Mouse (Mus musculus) limb, embryonic 12.5 days (tissue): ENCODE results near the gene Lpcat4. TPM values are rescaled to one million over a fixed set of nuclear protein-coding genes. Genes with fewer than 3 reads are reported as not detected.

ENCODE experiments used
- ATAC-seq: fragments of 200-750 bp; cut with Nextera tagmentation; 2 replicates; pipeline ENCODE4 v1.8.0; 2017; ENCODE audit warnings: low read depth, moderate TSS enrichment; ENCODE audit not compliant: insufficient number of reproducible peaks, insufficient read depth, low FRiP score, low TSS enrichment
- H3K27ac ChIP-seq: fragments of 300-500 bp; sonication (generic); 2 replicates; pipeline ENCODE4 v1.5.1; 2016; ENCODE audit warnings: mild to moderate bottlenecking, moderate library complexity
- H3K27me3 ChIP-seq: fragments of 300-500 bp; sonication (generic); 2 replicates; pipeline ENCODE4 v1.6.1; 2016; ENCODE audit warnings: mild to moderate bottlenecking, moderate library complexity
- H3K36me3 ChIP-seq: fragments of 300-500 bp; sonication (generic); 2 replicates; pipeline ENCODE4 v1.6.1; 2016; ENCODE audit warnings: mild to moderate bottlenecking, moderate library complexity
- H3K4me1 ChIP-seq: fragments of 300-500 bp; sonication (generic); replicated peaks from 2 replicates; pipeline ENCODE4 v1.6.1; 2016
- H3K4me2 ChIP-seq: fragments of 300-500 bp; sonication (generic); 2 replicates; pipeline ENCODE4 v1.6.1; 2016; ENCODE audit warnings: mild to moderate bottlenecking, moderate library complexity
- H3K4me3 ChIP-seq: fragments of 300-500 bp; sonication (generic); replicated peaks from 2 replicates; pipeline ENCODE4 v1.5.1; 2016; ENCODE audit warnings: mild to moderate bottlenecking
- H3K9ac ChIP-seq: fragments of 300-500 bp; sonication (generic); replicated peaks from 2 replicates; pipeline ENCODE4 v1.6.1; 2016; ENCODE audit warnings: mild to moderate bottlenecking, moderate library complexity
- H3K9me3 ChIP-seq: fragments of 300-500 bp; sonication (generic); 2 replicates; pipeline ENCODE4 v1.6.1; 2016; ENCODE audit warnings: mild to moderate bottlenecking, moderate library complexity
- WGBS: fragments of 180-500 bp; shearing (Covaris S2); methylation state at CpG from one replicate; pipeline ENCODE4 v1.1.7; 2016; 5-methylcytosine and 5-hydroxymethylcytosine counted together
- polyA plus RNA-seq: library from polyadenylated mRNA; unstranded; fragments of >200 nt; fragmentation: Nextera tagmentation; extraction: Ambion mirVana; gene quantifications from 2 replicates; pipeline ENCODE4 v1.2.1, GENCODE M21; 2016

Gene Lpcat4
- polyA plus RNA-seq = 12.9 and 14.0 TPM in 2 replicates

DNA sequence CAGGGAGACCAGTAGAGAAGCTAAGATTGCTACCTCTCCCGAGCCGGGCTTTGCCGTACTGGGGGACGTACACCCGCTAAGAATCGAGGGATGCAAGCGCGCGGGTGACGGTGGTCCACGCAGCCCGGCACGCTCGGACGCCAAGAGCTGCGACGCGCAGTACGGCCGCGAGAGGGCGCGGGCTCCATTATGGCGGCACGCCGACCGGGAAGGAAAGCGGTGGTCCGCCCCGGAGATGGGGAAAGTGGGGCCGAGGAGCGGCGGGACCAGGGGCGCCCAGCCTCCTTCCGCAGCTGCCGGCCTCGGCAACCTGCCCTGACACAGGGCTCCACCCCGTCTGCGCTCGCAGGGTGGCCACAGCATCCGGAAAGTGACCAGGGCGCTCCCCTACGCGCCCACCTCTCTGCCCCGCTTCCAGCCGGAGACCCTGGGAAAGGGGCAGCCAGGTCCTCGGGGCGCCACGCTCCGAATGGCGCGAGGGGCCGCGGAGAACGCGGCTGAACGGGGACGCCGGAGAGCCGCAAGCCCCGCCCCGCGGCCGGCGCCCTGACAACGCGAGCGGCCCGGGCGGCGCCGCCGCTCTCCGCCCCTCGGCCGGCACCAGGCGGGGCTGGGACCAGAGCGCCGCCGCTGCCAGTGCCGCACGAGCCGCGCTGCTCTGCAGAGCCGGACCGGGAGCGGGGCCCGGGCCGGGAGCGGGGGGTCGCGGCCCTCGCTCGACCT is at the start of gene Lpcat4:
Gene Lpcat4 (plus strand): TSS at position 257 of the 723 bp plus-strand sequence.
- Histone ChIP-seq H3K4me1 (peaks cover 22% of the 10 kb centered on the region), H3K27me3 (no peaks in the 10 kb centered on the region), H3K9me3 (no peaks in the 10 kb centered on the region), H3K9ac (peak within 1 kb of the TSS; percentile 80), H3K27ac (peak within 1 kb of the TSS; percentile 96), H3K36me3 (peaks cover 6% of the 10 kb centered on the region), H3K4me3 (peak within 1 kb of the TSS; percentile 74), H3K4me2 (peak within 1 kb of the TSS; percentile 88)
- ATAC-seq = peak; percentile 77
- WGBS = under 1% methylated on average over 75 of the region's 94 CpGs

GRCm38 (mm10) chr2:112196859-112197258 is 42.4 kb upstream of the Lpcat4 start:
- H3K36me3 ChIP-seq = no peaks in the 10 kb centered on the region
- H3K27ac ChIP-seq = no peak overlapping the region
- H3K9ac ChIP-seq = no peak overlapping the region
- H3K4me3 ChIP-seq = no peak overlapping the region
- H3K4me1 ChIP-seq = no peaks in the 10 kb centered on the region
- 3% methylated on average over 2 of the region's 2 CpGs for WGBS
- no peak overlapping the region for H3K4me2 ChIP-seq
- ATAC-seq = no peak
- no peaks in the 10 kb centered on the region for H3K27me3 ChIP-seq
- no peaks in the 10 kb centered on the region for H3K9me3 ChIP-seq

GRCm38 (mm10) chr2:112203056-112203455 is 36.2 kb upstream of the Lpcat4 start:
- no peak for ATAC-seq
- H3K36me3 ChIP-seq = no peaks in the 10 kb centered on the region

DNA sequence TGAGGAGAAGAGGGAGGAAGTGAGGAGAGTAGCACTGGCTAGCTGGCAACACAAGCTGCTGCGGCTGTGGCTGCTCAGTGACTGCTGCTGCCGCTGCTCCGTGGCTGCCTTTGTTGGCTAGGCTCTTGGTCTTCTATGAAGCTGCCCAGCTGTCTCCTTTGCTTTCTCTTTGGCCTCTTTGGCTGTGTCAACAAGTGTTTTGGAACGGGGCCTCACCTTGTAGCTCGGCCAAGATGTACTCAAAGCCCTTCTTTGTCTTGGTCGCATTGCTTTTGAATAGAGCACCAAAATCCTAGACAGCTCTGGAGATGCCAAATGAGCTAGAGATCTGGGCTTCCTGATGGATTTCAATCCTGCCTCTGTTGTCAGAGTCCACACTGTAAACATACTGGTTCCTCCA is 29.1 kb upstream of the Lpcat4 start:
- no peaks in the 10 kb centered on the region for H3K27me3 ChIP-seq
- no peaks in the 10 kb centered on the region for H3K9me3 ChIP-seq
- H3K4me3 ChIP-seq = no peak overlapping the region
- whole genome bisulfite sequencing = 77% methylated on average over 6 of the region's 6 CpGs
- no peaks in the 10 kb centered on the region for H3K4me1 ChIP-seq
- no peak overlapping the region for H3K9ac ChIP-seq
- H3K4me2 ChIP-seq = no peak overlapping the region
- H3K27ac ChIP-seq = no peak overlapping the region
- H3K36me3 ChIP-seq = no peaks in the 10 kb centered on the region
- ATAC-seq = no peak

More at GRCm38 (mm10) chr2:112203056-112203455, 36.2 kb upstream of the Lpcat4 start:
- no peak overlapping the region for H3K27ac ChIP-seq
- no peak overlapping the region for H3K4me3 ChIP-seq
- H3K9ac ChIP-seq = no peak overlapping the region
- no peaks in the 10 kb centered on the region for H3K9me3 ChIP-seq
- no peaks in the 10 kb centered on the region for H3K4me1 ChIP-seq
- no peaks in the 10 kb centered on the region for H3K27me3 ChIP-seq
- WGBS = 72% methylated on average over 6 of the region's 6 CpGs
- no peak overlapping the region for H3K4me2 ChIP-seq

- H3K4me1 ChIP-seq = no peaks in the 10 kb centered on the region
- H3K27me3 ChIP-seq = no peaks in the 10 kb centered on the region
- no peak for ATAC-seq
- no peak overlapping the region for H3K4me3 ChIP-seq
- no peaks in the 10 kb centered on the region for H3K9me3 ChIP-seq
- H3K4me2 ChIP-seq = no peak overlapping the region
- no peak overlapping the region for H3K9ac ChIP-seq
- H3K36me3 ChIP-seq = no peaks in the 10 kb centered on the region
- 94% methylated on average over 2 of the region's 2 CpGs for WGBS
- H3K27ac ChIP-seq = no peak overlapping the region
Observed at GRCm38 (mm10) chr2:112210699-112211098, 28.6 kb upstream of the Lpcat4 start.

GRCm38 (mm10) chr2:112215977-112216376 is 23.3 kb upstream of the Lpcat4 start:
- no peak; the same call in 1 of the 2 replicates for ATAC-seq
- 3% methylated on average over 1 of the region's 1 CpGs for WGBS
- Histone ChIP-seq H3K4me3 (no peak overlapping the region), H3K9me3 (no peaks in the 10 kb centered on the region), H3K36me3 (no peaks in the 10 kb centered on the region), H3K4me2 (no peak overlapping the region), H3K4me1 (no peaks in the 10 kb centered on the region), H3K27ac (no peak overlapping the region), H3K9ac (no peak overlapping the region), H3K27me3 (no peaks in the 10 kb centered on the region)

DNA sequence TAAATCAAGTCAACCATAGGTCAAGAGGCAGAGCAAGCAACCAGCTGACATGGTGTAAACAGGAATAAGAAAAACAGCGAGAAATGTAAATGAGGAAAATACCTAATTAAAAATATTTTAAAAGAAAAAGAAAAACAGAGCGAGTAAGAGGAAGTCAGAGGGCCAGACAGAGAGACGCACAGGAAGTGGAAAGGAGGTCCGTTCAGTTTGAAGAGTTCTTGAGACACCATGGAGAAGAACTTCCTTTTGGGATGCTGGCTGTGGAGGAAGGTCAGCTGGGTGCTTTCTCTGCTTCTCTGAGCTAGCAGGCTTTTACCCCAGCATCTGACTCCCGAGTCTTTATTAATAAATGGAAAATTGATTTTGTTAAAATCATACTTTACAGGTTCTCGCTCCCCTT is 21.7 kb upstream of the Lpcat4 start:
- no peaks in the 10 kb centered on the region for H3K4me1 ChIP-seq
- H3K4me3 ChIP-seq = no peak overlapping the region
- ATAC-seq = no peak
- H3K27me3 ChIP-seq = no peaks in the 10 kb centered on the region
- H3K4me2 ChIP-seq = no peak overlapping the region
- no peak overlapping the region for H3K27ac ChIP-seq
- no peak overlapping the region for H3K9ac ChIP-seq
- no peaks in the 10 kb centered on the region for H3K36me3 ChIP-seq
- 76% methylated on average over 6 of the region's 6 CpGs for WGBS
- H3K9me3 ChIP-seq = no peaks in the 10 kb centered on the region

DNA sequence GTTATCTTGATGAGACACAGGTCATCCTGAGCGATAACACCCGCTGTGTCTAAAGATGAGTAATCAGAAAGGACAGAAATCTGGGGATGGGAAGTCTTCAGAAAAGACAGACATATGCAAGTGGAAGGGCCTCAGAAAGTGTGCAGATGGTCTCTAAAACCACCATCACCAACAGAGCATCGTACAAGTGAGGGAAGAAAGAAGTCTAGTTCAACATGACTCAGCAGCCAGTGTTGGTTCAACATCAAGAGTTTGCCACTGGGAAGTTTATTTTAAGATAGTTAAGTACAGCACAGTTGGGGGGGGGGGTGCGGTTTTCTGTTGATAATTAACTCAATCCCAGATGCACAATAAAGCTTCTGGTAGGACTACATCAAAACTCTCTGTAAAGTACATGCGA is 18.4 kb upstream of the Lpcat4 start:
- no peak overlapping the region for H3K4me3 ChIP-seq
- no peaks in the 10 kb centered on the region for H3K27me3 ChIP-seq
- no peak overlapping the region for H3K4me2 ChIP-seq
- H3K9me3 ChIP-seq = no peaks in the 10 kb centered on the region
- no peaks in the 10 kb centered on the region for H3K4me1 ChIP-seq
- H3K9ac ChIP-seq = no peak overlapping the region
- no peaks in the 10 kb centered on the region for H3K36me3 ChIP-seq
- ATAC-seq = no peak
- 87% methylated on average over 5 of the region's 5 CpGs for WGBS
- no peak overlapping the region for H3K27ac ChIP-seq

GRCm38 (mm10) chr2:112222607-112223006 is 16.7 kb upstream of the Lpcat4 start:
- 81% methylated on average over 5 of the region's 5 CpGs for WGBS
- no peak for ATAC-seq
- no peaks in the 10 kb centered on the region for H3K27me3 ChIP-seq

GRCm38 (mm10) chr2:112224356-112224755 is 14.9 kb upstream of the Lpcat4 start:
- Histone ChIP-seq H3K9me3 (no peaks in the 10 kb centered on the region), H3K4me3 (no peak overlapping the region), H3K9ac (no peak overlapping the region), H3K27me3 (no peaks in the 10 kb centered on the region), H3K4me2 (no peak overlapping the region), H3K27ac (no peak overlapping the region), H3K4me1 (no peaks in the 10 kb centered on the region), H3K36me3 (no peaks in the 10 kb centered on the region)
- WGBS = 64% methylated on average over 4 of the region's 4 CpGs
- no peak for ATAC-seq

More at GRCm38 (mm10) chr2:112222607-112223006, 16.7 kb upstream of the Lpcat4 start:
- Histone ChIP-seq H3K4me2 (no peak overlapping the region), H3K27ac (no peak overlapping the region), H3K9ac (no peak overlapping the region), H3K9me3 (no peaks in the 10 kb centered on the region), H3K4me1 (no peaks in the 10 kb centered on the region), H3K36me3 (no peaks in the 10 kb centered on the region), H3K4me3 (no peak overlapping the region)

DNA sequence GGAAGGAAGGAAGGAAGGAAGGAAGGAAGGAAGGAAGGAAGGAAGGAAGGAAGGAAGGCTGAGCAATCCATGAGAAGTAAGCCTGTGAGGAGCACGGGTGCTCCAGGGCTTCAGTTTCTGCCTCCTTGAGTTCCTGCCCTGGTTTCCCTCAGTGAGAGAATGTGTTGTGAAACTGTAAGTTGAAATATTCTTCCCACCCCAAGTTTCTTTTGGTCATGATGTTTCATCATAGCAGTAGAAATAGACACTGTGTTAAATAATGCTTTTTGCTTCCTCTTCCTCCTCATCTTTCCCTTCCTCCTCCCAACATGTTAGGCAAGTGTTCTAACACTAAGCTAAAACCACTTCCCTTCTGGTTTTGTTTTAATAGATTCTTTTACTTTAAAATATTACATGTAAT is 6.6 kb upstream of the Lpcat4 start:
- no peak overlapping the region for H3K27ac ChIP-seq
- WGBS = 94% methylated on average over 1 of the region's 1 CpGs
- H3K9ac ChIP-seq = no peak overlapping the region
- ATAC-seq = no peak
- H3K4me1 ChIP-seq = 0 out of 2 replicates have a peak, but pooled peaks cover under 1% of the 10 kb centered on the region
- no peaks in the 10 kb centered on the region for H3K9me3 ChIP-seq
- no peak overlapping the region for H3K4me2 ChIP-seq
- no peak overlapping the region for H3K4me3 ChIP-seq
- H3K36me3 ChIP-seq = no peaks in the 10 kb centered on the region
- no peaks in the 10 kb centered on the region for H3K27me3 ChIP-seq

DNA sequence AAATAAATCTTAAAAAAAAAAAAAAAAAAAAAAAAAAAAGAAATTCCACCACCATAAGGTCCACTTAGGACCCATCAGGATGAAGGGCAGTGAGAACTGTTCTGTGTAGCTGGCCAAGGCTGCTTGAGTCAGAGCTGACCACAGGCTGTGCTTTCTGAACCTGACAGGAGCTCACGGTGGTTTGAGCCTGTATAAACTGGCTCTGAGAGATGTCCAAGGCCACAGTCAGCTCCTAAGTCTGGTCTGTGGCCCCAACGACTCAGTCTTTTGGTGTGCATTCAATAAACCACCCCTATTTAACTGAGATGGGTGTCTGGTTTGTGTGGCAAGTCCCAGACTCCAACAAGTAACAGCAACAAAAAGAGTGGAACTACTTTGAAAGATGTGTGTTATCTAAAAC is 2.6 kb upstream of the Lpcat4 start:
- H3K36me3 ChIP-seq = no peaks in the 10 kb centered on the region
- H3K9ac ChIP-seq = no peak overlapping the region
- no peaks in the 10 kb centered on the region for H3K27me3 ChIP-seq
- no peak for ATAC-seq
- no peaks in the 10 kb centered on the region for H3K9me3 ChIP-seq
- WGBS = 83% methylated on average over 2 of the region's 2 CpGs
- H3K27ac ChIP-seq = no peak overlapping the region
- peaks cover 21% of the 10 kb centered on the region for H3K4me1 ChIP-seq
- no peak overlapping the region for H3K4me3 ChIP-seq
- H3K4me2 ChIP-seq = no peak overlapping the region
